Mouse (Mus musculus) heart, adult 2 months (tissue): ENCODE measurements around the gene Slfn3.

Experiments
- CTCF ChIP-seq: fragments of 200-600 bp; IDR thresholded peaks from 2 replicates; pipeline ENCODE4 v1.8.1; 2022; ENCODE audit warnings: antibody characterized with exemption, mild to moderate bottlenecking, moderate library complexity
- POLR2A ChIP-seq: fragments of 200-500 bp; IDR thresholded peaks from 2 replicates; pipeline ENCODE4 v1.6.1; 2011; ENCODE audit warnings: mild to moderate bottlenecking, low read depth, low read length, control low read depth; ENCODE audit not compliant: insufficient read depth

- TF ChIP-seq CTCF: peak; percentile 68
- no peak for TF ChIP-seq POLR2A
Measured at GRCm38 (mm10) chr11:83230966-83231365, 39.8 kb downstream of the Slfn3 start.
